Mouse (Mus musculus) kidney, postnatal 0 days (tissue): ENCODE results near the gene Lpcat3. TPM values are rescaled to one million over a fixed set of nuclear protein-coding genes. Genes with fewer than 3 reads are reported as not detected.
A peak's percentile ranks its signal among the peaks of the same experiment; 100 is the strongest.

Experiments
- ATAC-seq: fragments of 200-750 bp; cut with Nextera tagmentation; replicated peaks from 2 replicates; pipeline ENCODE4 v1.8.0; 2017; ENCODE audit warnings: low read depth, moderate number of reproducible peaks, moderate TSS enrichment, moderate library complexity; ENCODE audit not compliant: low FRiP score
- DNase-seq: peaks from one replicate; pipeline ENCODE4 v3.0.0-alpha.2; 2016; ENCODE audit warnings: low spot score
- H3K27ac ChIP-seq: fragments of 300-500 bp; sonication (generic); 2 replicates; pipeline ENCODE4 v1.5.1; 2014; ENCODE audit warnings: mild to moderate bottlenecking
- H3K27me3 ChIP-seq: fragments of 300-500 bp; sonication (generic); 2 replicates; pipeline ENCODE4 v1.6.1; 2014; ENCODE audit warnings: low read length, mixed read lengths; ENCODE audit not compliant: insufficient read depth
- H3K36me3 ChIP-seq: fragments of 300-500 bp; sonication (generic); 2 replicates; pipeline ENCODE4 v1.6.1; 2014; ENCODE audit warnings: low read length, mixed read lengths; ENCODE audit not compliant: insufficient read depth
- H3K4me1 ChIP-seq: fragments of 300-500 bp; sonication (generic); replicated peaks from 2 replicates; pipeline ENCODE4 v1.6.1; 2014; ENCODE audit warnings: antibody characterized with exemption, low read length, mixed read lengths; ENCODE audit not compliant: insufficient read depth
- H3K4me2 ChIP-seq: fragments of 300-500 bp; sonication (generic); 2 replicates; pipeline ENCODE4 v1.6.1; 2014; ENCODE audit warnings: mild to moderate bottlenecking, low read length, moderate library complexity, mixed read lengths
- H3K4me3 ChIP-seq: fragments of 300-500 bp; sonication (generic); replicated peaks from 2 replicates; pipeline ENCODE4 v1.5.1; 2014; ENCODE audit warnings: low read depth, low read length
- H3K9ac ChIP-seq: fragments of 300-500 bp; sonication (generic); 2 replicates; pipeline ENCODE4 v1.6.1; 2014; ENCODE audit warnings: low read depth, low read length
- H3K9me3 ChIP-seq: fragments of 300-500 bp; sonication (generic); replicated peaks from 2 replicates; pipeline ENCODE4 v1.6.1; 2016; ENCODE audit warnings: low read length, inconsistent platforms, mixed read lengths
- CTCF ChIP-seq: IDR thresholded peaks from 2 replicates; pipeline ENCODE4 v1.5.1; 2016; ENCODE audit warnings: antibody characterized with exemption, low read depth, mild to moderate bottlenecking, moderate library complexity
- WGBS: fragments of 180-500 bp; shearing (Covaris S2); extraction: QIAGEN DNeasy Blood & Tissue Kit; methylation state at CpG from one replicate; pipeline ENCODE4 v1.1.7; 2014; 5-methylcytosine and 5-hydroxymethylcytosine counted together
- polyA plus RNA-seq: library from polyadenylated mRNA; unstranded; fragments of >200 nt; fragmentation: Nextera tagmentation; extraction: Ambion mirVana; gene quantifications from 2 replicates; pipeline ENCODE4 v1.2.1, GENCODE M21; 2015

Lpcat3 gene
- polyA plus RNA-seq, 1 experiment from 2014 or later = 90.6 TPM

GRCm38 (mm10) chr6:124717968-124718367, 55.1 kb downstream of the Lpcat3 start:
- TF ChIP-seq CTCF = no peak
- Histone ChIP-seq H3K27me3 (no peaks in the 10 kb centered on the region), H3K9ac (peak overlapping the region; percentile 58), H3K4me1 (peaks cover 8% of the 10 kb centered on the region; the same call in 1 of the 2 replicates), H3K27ac (peak overlapping the region; percentile 50; the same call in 1 of the 2 replicates), H3K9me3 (no peaks in the 10 kb centered on the region), H3K4me2 (peak overlapping the region; percentile 38), H3K4me3 (peak overlapping the region; percentile 30), H3K36me3 (peaks cover 21% of the 10 kb centered on the region)
- WGBS = 74% methylated on average over 13 of the region's 13 CpGs
- no peak for DNase-seq
- no peak for ATAC-seq

GRCm38 (mm10) chr6:124718703-124719102, 55.9 kb downstream of the Lpcat3 start:
- H3K4me3 ChIP-seq = peak overlapping the region; percentile 30
- H3K27ac ChIP-seq = peak overlapping the region; percentile 75
- H3K4me1 ChIP-seq = 0 out of 2 replicates have a peak, but pooled peaks cover 4% of the 10 kb centered on the region
- H3K4me2 ChIP-seq = peak overlapping the region; percentile 38
- no peaks in the 10 kb centered on the region for H3K27me3 ChIP-seq
- 68% methylated on average over 15 of the region's 16 CpGs for WGBS
- DNase-seq = peak; percentile 39
- peak overlapping the region; percentile 58 for H3K9ac ChIP-seq
- peak; percentile 67 for ATAC-seq
- H3K9me3 ChIP-seq = no peaks in the 10 kb centered on the region
- no peak for TF ChIP-seq CTCF
- H3K36me3 ChIP-seq = peaks cover 21% of the 10 kb centered on the region

DNA sequence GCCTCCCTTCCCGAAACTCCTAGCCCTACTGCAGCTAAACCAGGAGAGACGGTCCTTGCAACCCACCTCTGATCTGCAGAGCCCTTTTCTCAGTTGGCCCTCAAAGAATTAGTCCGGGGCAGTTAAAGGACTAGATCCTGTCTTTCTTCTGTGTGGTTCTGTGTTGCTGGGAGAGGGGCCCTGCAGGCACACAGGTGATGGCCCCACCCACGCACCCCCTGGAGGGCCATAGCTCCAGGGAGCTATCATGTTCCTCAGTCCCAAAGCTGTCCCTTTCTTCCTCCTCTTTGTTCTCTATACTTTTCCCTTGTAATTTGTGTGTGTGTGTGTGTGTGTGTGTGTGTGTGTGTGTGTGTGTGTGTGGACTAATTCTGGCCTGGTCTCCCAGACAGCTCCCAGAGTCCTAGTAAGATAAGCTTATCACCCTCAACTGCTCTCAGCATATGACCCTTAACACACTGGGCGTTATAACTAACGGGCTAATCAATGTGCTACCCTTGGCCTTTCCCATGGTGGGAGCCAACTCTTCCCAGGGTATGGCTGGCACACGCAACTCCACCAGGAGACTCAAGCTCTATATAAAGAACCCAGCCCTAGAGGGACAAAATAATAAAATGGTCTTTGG, 56.6 kb downstream of the Lpcat3 start:
- Histone ChIP-seq H3K4me2 (peak overlapping the region; percentile 38), H3K9me3 (no peaks in the 10 kb centered on the region), H3K4me3 (peak overlapping the region; percentile 24; the same call in 1 of the 2 replicates), H3K9ac (peak overlapping the region; percentile 58), H3K27me3 (no peaks in the 10 kb centered on the region), H3K4me1 (no peaks in the 10 kb centered on the region), H3K27ac (peak overlapping the region; percentile 75), H3K36me3 (peaks cover 21% of the 10 kb centered on the region)
- ATAC-seq (no peak), DNase-seq (no peak)
- 66% methylated on average over 7 of the region's 7 CpGs for WGBS
- TF ChIP-seq CTCF = no peak

DNA sequence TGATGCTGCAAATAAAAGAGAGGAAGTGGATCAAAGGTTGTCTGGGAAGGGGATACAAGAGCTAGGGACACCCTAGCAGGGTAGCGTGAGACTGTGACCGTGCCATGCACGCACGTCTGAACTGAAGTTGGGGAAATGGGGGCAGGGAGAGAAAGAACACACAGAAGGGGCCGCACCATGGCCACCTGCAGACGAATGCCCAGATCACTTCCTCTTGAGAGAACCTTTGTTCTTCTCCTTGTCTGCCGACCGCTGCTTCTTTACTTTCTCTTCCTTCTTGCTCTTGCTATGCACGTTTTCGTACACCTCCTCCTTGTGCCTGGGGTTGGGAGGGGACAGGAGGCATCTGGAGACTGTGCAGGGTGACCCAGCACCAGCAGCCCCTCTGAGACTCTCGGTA, 58.1 kb downstream of the Lpcat3 start:
- no peak for TF ChIP-seq CTCF

DNA sequence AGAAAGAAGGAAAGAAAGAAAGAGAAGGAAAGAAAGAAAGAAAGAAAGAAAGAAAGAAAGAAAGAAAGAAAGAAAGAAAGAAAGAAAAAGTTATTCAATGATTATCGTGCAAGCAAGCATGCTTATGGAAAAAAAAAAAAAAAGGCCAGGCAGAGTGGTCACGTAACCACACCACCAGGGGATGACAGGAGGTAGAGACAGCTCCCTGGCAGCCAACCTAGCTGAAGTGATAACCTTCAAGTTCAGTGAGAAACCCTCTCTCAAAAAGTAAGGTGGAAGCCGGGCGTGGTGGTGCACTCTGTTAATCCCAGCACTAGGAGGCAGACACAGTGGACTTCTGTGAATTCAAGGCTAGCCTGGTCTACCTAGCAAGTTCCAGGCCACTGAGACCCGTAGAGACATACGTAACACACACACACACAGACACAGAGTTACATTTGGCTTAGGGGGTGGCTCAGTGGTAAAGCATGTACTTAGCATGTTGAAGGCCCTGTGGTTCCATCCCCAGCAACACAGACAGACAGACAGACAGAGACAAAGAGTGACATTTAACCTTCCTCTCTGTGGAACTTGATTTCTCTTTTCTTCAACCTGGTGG, 60.1 kb downstream of the Lpcat3 start:
- ATAC-seq (no peak), DNase-seq (no peak)
- no peak overlapping the region for H3K9ac ChIP-seq
- no peak for TF ChIP-seq CTCF
- no peaks in the 10 kb centered on the region for H3K36me3 ChIP-seq
- no peak overlapping the region for H3K4me3 ChIP-seq
- WGBS = 91% methylated on average over 6 of the region's 6 CpGs
- no peaks in the 10 kb centered on the region for H3K4me1 ChIP-seq
- no peaks in the 10 kb centered on the region for H3K27me3 ChIP-seq
- H3K27ac ChIP-seq = no peak overlapping the region
- no peaks in the 10 kb centered on the region for H3K9me3 ChIP-seq
- H3K4me2 ChIP-seq = no peak overlapping the region

More for the DNA sequence above, 58.1 kb downstream of the Lpcat3 start:
- Histone ChIP-seq H3K4me1 (no peaks in the 10 kb centered on the region), H3K27ac (no peak overlapping the region), H3K9ac (no peak overlapping the region), H3K4me3 (no peak overlapping the region), H3K9me3 (no peaks in the 10 kb centered on the region), H3K4me2 (peak overlapping the region; percentile 38), H3K36me3 (peaks cover 12% of the 10 kb centered on the region; the same call in 1 of the 2 replicates), H3K27me3 (no peaks in the 10 kb centered on the region)
- DNase-seq (no peak), ATAC-seq (no peak)
- 65% methylated on average over 11 of the region's 11 CpGs for WGBS

DNA sequence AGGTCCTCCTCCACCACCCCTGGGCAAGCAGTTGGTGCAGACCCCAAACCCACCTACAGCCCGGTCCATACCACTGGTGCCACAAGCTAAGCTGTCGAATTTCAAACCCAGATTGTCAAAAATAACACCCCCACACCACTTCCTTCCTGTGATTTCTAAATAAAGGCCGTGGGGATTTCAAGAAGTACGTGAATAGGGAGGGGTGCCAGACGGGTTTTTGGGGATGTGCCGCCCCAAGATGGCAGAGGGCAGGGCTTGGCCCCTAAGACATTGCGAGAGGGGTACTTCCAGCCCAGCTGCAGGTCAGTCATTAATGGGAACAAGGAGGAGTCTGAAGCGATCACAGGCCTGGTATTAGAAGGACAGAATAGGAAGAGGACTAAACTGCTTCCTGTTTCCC, 60.7 kb downstream of the Lpcat3 start:
- no peak for ATAC-seq
- no peak for TF ChIP-seq CTCF
- H3K9me3 ChIP-seq = no peaks in the 10 kb centered on the region
- DNase-seq = no peak
- no peak overlapping the region for H3K4me2 ChIP-seq
- H3K27me3 ChIP-seq = no peaks in the 10 kb centered on the region
- no peak overlapping the region for H3K9ac ChIP-seq
- 67% methylated on average over 8 of the region's 8 CpGs for WGBS
- H3K27ac ChIP-seq = no peak overlapping the region
- no peaks in the 10 kb centered on the region for H3K4me1 ChIP-seq
- no peak overlapping the region for H3K4me3 ChIP-seq
- H3K36me3 ChIP-seq = no peaks in the 10 kb centered on the region
